Mouse (Mus musculus) testis, adult 2 months (tissue): ENCODE results near the gene Mfsd4b5. TPM values are rescaled to one million over a fixed set of nuclear protein-coding genes. Genes with fewer than 3 reads are reported as not detected.

Source experiments
- H3K27ac ChIP-seq: fragments of 200-500 bp; 2 replicates; pipeline ENCODE4 v1.5.1; 2012; ENCODE audit warnings: low read depth, low read length; ENCODE audit not compliant: control insufficient read depth, insufficient read depth
- H3K27me3 ChIP-seq: fragments of 200-500 bp; 2 replicates; pipeline ENCODE4 v1.6.1; 2012; ENCODE audit warnings: mild to moderate bottlenecking, low read length, moderate library complexity; ENCODE audit not compliant: control insufficient read depth, insufficient read depth
- H3K36me3 ChIP-seq: fragments of 200-500 bp; 2 replicates; pipeline ENCODE4 v1.6.1; 2012; ENCODE audit warnings: mild to moderate bottlenecking, low read length; ENCODE audit not compliant: control insufficient read depth, insufficient read depth
- H3K4me1 ChIP-seq: fragments of 200-500 bp; 2 replicates; pipeline ENCODE4 v1.6.1; 2012; ENCODE audit warnings: low read length; ENCODE audit not compliant: control insufficient read depth, insufficient read depth
- H3K4me3 ChIP-seq: fragments of 200-500 bp; 2 replicates; pipeline ENCODE4 v1.5.1; 2012; ENCODE audit warnings: low read depth, mild to moderate bottlenecking, low read length, moderate library complexity, mixed read lengths; ENCODE audit not compliant: control insufficient read depth
- CTCF ChIP-seq: fragments of 200-500 bp; IDR thresholded peaks from 2 replicates; pipeline ENCODE4 v1.5.1; 2012; ENCODE audit warnings: low read depth, mild to moderate bottlenecking, inconsistent platforms, low read length, moderate library complexity; ENCODE audit not compliant: control insufficient read depth, insufficient read depth, insufficient replicate concordance
- POLR2A ChIP-seq: fragments of 200-500 bp; IDR thresholded peaks from 2 replicates; pipeline ENCODE4 v1.6.1; 2012; ENCODE audit warnings: low read depth, mild to moderate bottlenecking, inconsistent platforms, low read length, moderate library complexity; ENCODE audit not compliant: control insufficient read depth
- polyA plus RNA-seq: library from polyadenylated mRNA; depleted of rRNA; stranded (reverse); fragments of >200 nt; gene quantifications from 2 replicates; pipeline ENCODE4 v1.2.3, GENCODE M21; 2012

Gene Mfsd4b5
- polyA plus RNA-seq, 1 experiment: 0.04 TPM

- no peaks in the 10 kb centered on the region for H3K4me1 ChIP-seq
- no peaks in the 10 kb centered on the region for H3K36me3 ChIP-seq
- no peaks in the 10 kb centered on the region for H3K27me3 ChIP-seq
- TF ChIP-seq CTCF (no peak), POLR2A (no peak)
- H3K27ac ChIP-seq: no peak overlapping the region
- H3K4me3 ChIP-seq: no peak overlapping the region
Measured at GRCm38 (mm10) chr10:40006963-40007362, 20.5 kb upstream of the Mfsd4b5 start.

GRCm38 (mm10) chr10:40000746-40001145 is 14.3 kb upstream of the Mfsd4b5 start:
- no peaks in the 10 kb centered on the region for H3K36me3 ChIP-seq
- no peak overlapping the region for H3K4me3 ChIP-seq
- no peaks in the 10 kb centered on the region for H3K4me1 ChIP-seq
- H3K27ac ChIP-seq: no peak overlapping the region
- TF ChIP-seq POLR2A (no peak), CTCF (no peak)
- no peaks in the 10 kb centered on the region for H3K27me3 ChIP-seq

- no peaks in the 10 kb centered on the region for H3K27me3 ChIP-seq
- H3K4me1 ChIP-seq: peaks cover 7% of the 10 kb centered on the region
- H3K36me3 ChIP-seq: no peaks in the 10 kb centered on the region
- TF ChIP-seq CTCF: no peak
- TF ChIP-seq POLR2A: no peak
- no peak overlapping the region for H3K4me3 ChIP-seq
- no peak overlapping the region for H3K27ac ChIP-seq
Measured at GRCm38 (mm10) chr10:39991155-39991554, 4.7 kb upstream of the Mfsd4b5 start.

GRCm38 (mm10) chr10:39982604-39983003 is 3.8 kb downstream of the Mfsd4b5 start:
- H3K4me1 ChIP-seq: peaks cover 7% of the 10 kb centered on the region
- no peaks in the 10 kb centered on the region for H3K36me3 ChIP-seq
- H3K4me3 ChIP-seq: no peak overlapping the region
- no peak for TF ChIP-seq CTCF
- TF ChIP-seq POLR2A: no peak
- H3K27ac ChIP-seq: no peak overlapping the region
- no peaks in the 10 kb centered on the region for H3K27me3 ChIP-seq

- TF ChIP-seq CTCF (no peak), POLR2A (no peak)
- H3K4me3 ChIP-seq: no peak overlapping the region
- H3K4me1 ChIP-seq: no peaks in the 10 kb centered on the region
- no peaks in the 10 kb centered on the region for H3K27me3 ChIP-seq
- no peaks in the 10 kb centered on the region for H3K36me3 ChIP-seq
- no peak overlapping the region for H3K27ac ChIP-seq
Measured at GRCm38 (mm10) chr10:39978231-39978630, 8.2 kb downstream of the Mfsd4b5 start.

- TF ChIP-seq CTCF (no peak), POLR2A (no peak)
- Histone ChIP-seq H3K4me3 (no peak overlapping the region), H3K27me3 (no peaks in the 10 kb centered on the region), H3K4me1 (no peaks in the 10 kb centered on the region), H3K27ac (no peak overlapping the region), H3K36me3 (no peaks in the 10 kb centered on the region)
Measured at GRCm38 (mm10) chr10:39977346-39977745, 9.1 kb downstream of the Mfsd4b5 start.

- Histone ChIP-seq H3K27ac (no peak overlapping the region), H3K36me3 (no peaks in the 10 kb centered on the region), H3K27me3 (no peaks in the 10 kb centered on the region), H3K4me1 (no peaks in the 10 kb centered on the region), H3K4me3 (no peak overlapping the region)
- TF ChIP-seq POLR2A (no peak), CTCF (no peak)
Measured at GRCm38 (mm10) chr10:39975771-39976170, 10.7 kb downstream of the Mfsd4b5 start.

GRCm38 (mm10) chr10:39974982-39975381 is 11.5 kb downstream of the Mfsd4b5 start:
- no peaks in the 10 kb centered on the region for H3K36me3 ChIP-seq
- no peaks in the 10 kb centered on the region for H3K27me3 ChIP-seq
- no peak for TF ChIP-seq POLR2A
- no peak for TF ChIP-seq CTCF
- no peak overlapping the region for H3K4me3 ChIP-seq
- H3K27ac ChIP-seq: no peak overlapping the region
- no peaks in the 10 kb centered on the region for H3K4me1 ChIP-seq
